Mouse (Mus musculus): ENCODE results near the gene Adrb1. TPM values are rescaled to one million over a fixed set of nuclear protein-coding genes. Genes with fewer than 3 reads are reported as not detected.
"Not testable (repeated sequence)": the region's sequence is repeated elsewhere in the genome, so short reads cannot be mapped to it uniquely, and the experiment has no call there.

Adrb1 gene
- polyA plus RNA-seq, 1 experiment from 2014 or later, result 0.34 TPM

DNA sequence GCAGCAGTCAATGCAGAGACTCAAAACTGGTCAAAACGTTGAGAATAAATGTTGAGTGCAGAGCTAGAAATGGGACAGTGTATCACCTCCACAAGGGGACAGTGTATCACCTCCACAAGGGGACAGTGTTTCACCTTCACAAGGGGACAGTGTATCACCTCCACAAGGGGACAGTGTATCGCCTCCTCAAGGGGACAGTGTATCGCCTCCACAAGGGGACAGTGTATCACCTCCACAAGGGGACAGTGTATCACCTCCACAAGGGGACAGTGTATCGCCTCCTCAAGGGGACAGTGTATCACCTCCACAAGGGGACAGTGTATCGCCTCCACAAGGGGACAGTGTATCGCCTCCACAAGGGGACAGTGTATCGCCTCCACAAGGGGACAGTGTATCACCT is 56.5 kb downstream of the Adrb1 start:
- DNase-seq (ENCODE audit: low spot score); H3K9me3 ChIP-seq (ENCODE audit: control insufficient read depth, low read length); H3K27ac ChIP-seq (ENCODE audit: low read depth, low read length); H3K9ac ChIP-seq (ENCODE audit: low read depth, low read length); ATAC-seq (replicated peaks; ENCODE audit: low FRiP score); H3K4me1 ChIP-seq (replicated peaks; ENCODE audit: control insufficient read depth, insufficient read depth, low read length); H3K4me3 ChIP-seq (ENCODE audit: low read depth, low read length); H3K36me3 ChIP-seq (ENCODE audit: control insufficient read depth, insufficient read depth, low read length); H3K4me2 ChIP-seq: not testable (repeated sequence)
- 92% methylated on average over 7 of the region's 7 CpGs for WGBS
- peaks cover 25% of the 10 kb centered on the region for H3K27me3 ChIP-seq (replicated peaks; ENCODE audit: control insufficient read depth, insufficient read depth, low read length)

Other genes with a start within 250 kb of the Adrb1 start
- gene Dclre1a, start 174.0 kb upstream of the Adrb1 start, polyA plus RNA-seq (2014; fragmentation: Nextera tagmentation; extraction: Ambion mirVana), result 25.7 and 29.2 TPM in 2 replicates
- gene Nhlrc2, start 173.9 kb upstream of the Adrb1 start, polyA plus RNA-seq (2014; fragmentation: Nextera tagmentation; extraction: Ambion mirVana), result 14.1 and 15.5 TPM in 2 replicates
- 9.5 and 10.9 TPM in 2 replicates for gene Ccdc186, start 100.0 kb downstream of the Adrb1 start, polyA plus RNA-seq (2014; fragmentation: Nextera tagmentation; extraction: Ambion mirVana)
- 0.45 and 0.81 TPM in 2 replicates for gene Tdrd1, start 104.0 kb downstream of the Adrb1 start, polyA plus RNA-seq (2014; fragmentation: Nextera tagmentation; extraction: Ambion mirVana)
- gene Vwa2, start 152.1 kb downstream of the Adrb1 start, polyA plus RNA-seq (2014; fragmentation: Nextera tagmentation; extraction: Ambion mirVana), result 0.39 and 0.59 TPM in 2 replicates

Measured in liver, embryonic 11.5 days (tissue).